Mouse (Mus musculus) left cerebral cortex, postnatal 36 days (tissue): ENCODE measurements around the gene Fam114a1. TPM values are rescaled to one million over a fixed set of nuclear protein-coding genes. Genes with fewer than 3 reads are reported as not detected.

ENCODE experiments used
- DNase-seq, 2 experiments: peaks; one replicate each; pipeline ENCODE4 v3.0.0; 2021 to 2022; ENCODE audit warnings: low spot score in 2 of 2, mixed read lengths in 1 of 2
- intact Hi-C: fragments of 180-260 bp; cut with DNase I; formaldehyde crosslinking; loops from one replicate; pipeline ENCODE4 v1.15.1; 2025
- total RNA-seq, 2 experiments: library from RNA; stranded (reverse); gene quantifications; 2 replicates each; pipeline ENCODE4 v1.2.3; 2021

Fam114a1 gene
- total RNA-seq, 2 experiments from 2014 or later: 5.1 to 7.0 TPM

GRCm38 (mm10) chr5:65046442-65047284 lies 76.8 kb downstream of the Fam114a1 start:
- no peak for DNase-seq
- intact Hi-C loops: no loop called here

- intact Hi-C loops: no loop called here
- no peak for DNase-seq
Observed at GRCm38 (mm10) chr5:65047285-65047855, 77.5 kb downstream of the Fam114a1 start.

DNA sequence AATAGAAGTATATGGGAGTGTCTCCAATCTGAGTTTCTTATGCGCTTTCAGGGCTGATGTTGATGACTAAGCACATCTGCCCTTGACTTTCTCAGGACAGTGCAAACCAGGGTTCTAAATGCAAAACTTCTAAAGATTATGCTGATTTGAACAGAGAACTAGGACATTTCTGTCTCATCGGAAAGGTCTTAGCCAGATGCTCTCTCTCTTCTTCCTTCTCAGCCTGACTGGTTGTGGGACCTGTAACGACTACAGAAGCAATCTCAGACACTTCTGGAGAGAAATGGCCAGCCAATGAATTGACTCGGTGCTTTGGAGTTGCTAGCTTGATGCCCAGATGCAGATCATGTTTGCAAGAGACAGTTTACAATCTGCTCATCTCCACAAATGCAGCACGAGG lies 80.0 kb downstream of the Fam114a1 start:
- intact Hi-C loops: no loop called here
- no peak for DNase-seq

- no peak for DNase-seq
- intact Hi-C loops: no loop called here
Observed at GRCm38 (mm10) chr5:65051513-65051912, 81.6 kb downstream of the Fam114a1 start.

GRCm38 (mm10) chr5:65057596-65057995 lies 87.7 kb downstream of the Fam114a1 start:
- no peak for DNase-seq
- intact Hi-C loops: no loop called here

DNA sequence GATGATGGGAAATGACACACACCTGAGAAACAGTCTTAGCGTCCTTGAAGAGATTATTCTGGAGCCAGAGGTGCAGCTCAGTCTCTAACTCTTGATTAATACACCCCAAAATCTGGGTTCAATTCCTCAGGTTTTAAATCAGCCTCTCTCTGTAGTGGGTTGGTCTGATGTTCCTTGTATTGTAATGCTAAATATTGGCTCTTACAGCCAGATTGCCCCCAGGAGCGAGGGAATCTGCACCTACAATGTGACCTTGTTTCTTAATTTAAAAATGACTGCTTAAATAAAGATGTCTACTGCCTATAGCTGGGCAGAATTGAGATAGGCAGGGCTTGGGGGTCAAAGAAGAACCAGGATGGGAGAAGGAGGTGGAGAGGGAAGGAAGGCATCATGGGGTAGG lies 89.9 kb downstream of the Fam114a1 start:
- intact Hi-C loops: no loop called here

GRCm38 (mm10) chr5:65062236-65062635 lies 92.4 kb downstream of the Fam114a1 start:
- no peak for DNase-seq
- intact Hi-C loops: no loop called here

More for the DNA sequence above, 89.9 kb downstream of the Fam114a1 start:
- DNase-seq: no peak

- intact Hi-C loops: no loop called here
- no peak for DNase-seq
Observed at GRCm38 (mm10) chr5:65063266-65063665, 93.4 kb downstream of the Fam114a1 start.

DNA sequence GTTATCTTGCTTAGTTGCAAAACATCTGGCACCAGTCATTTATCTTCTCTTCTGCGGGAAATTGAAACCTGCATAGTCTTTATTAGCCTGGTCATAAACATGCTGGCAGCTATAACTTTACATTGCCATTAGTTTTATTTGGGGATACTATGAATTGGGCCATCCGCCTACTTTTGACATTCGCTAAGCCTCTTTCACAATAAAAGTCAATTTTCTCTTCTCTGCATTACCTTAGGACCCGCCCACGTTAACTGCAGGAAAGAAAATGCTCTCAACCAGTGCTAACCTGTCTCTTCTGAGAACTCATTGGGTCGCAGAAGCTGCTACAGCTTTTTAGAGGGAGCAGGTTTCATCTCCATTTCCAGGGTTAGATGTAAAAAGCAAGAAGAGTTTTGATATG lies 98.3 kb downstream of the Fam114a1 start:
- DNase-seq: no peak
- intact Hi-C loops: no loop called here

- DNase-seq: no peak
- intact Hi-C loops: no loop called here
Observed at GRCm38 (mm10) chr5:65069872-65070271, 100.0 kb downstream of the Fam114a1 start.

DNA sequence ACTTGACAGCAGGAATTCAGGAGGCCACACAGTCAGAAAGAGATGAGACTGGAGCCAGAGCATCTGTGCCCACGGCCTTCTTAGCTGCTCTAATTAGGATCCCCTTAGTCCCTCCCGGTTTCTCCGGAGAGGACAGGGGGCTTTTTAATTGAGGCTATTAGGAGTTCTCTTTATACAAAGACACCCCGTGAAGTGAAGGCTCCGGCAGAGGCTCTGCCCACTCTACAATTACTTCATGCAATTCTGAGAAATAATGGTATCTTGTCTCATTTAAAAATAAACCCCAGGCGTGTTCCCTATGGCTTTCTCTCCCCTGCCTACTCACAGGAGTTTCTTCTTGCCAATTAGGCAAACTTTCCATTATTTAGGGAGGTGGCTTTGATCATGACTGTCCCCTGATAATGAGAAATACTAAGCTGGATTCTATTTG lies 101.8 kb downstream of the Fam114a1 start:
- intact Hi-C loops: no loop called here
- no peak for DNase-seq

DNA sequence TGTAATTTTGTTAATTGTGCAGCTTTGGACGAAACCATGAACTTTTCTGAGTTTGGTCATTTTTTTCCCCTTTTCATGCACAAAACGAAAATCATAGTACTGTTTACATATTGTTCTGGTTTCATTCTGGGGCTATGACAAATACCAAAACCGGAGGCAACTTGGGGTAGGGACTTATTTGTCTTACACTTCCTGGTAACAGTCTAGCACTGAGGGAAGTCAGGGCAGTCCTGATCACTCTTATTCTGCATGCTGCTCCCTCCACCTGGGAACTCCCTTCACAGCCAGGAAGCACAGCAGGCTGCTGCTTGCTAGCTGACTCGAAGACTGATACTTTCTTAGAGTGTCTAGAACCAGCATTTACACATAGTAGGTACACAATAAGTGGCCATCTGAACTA lies 103.4 kb downstream of the Fam114a1 start:
- intact Hi-C loops: no loop called here
- DNase-seq: no peak

- DNase-seq: no peak
- intact Hi-C loops: loop anchor here (5.0 kb wide), 1 partner anchor 63 kb away; no protein-coding TSS in a partner anchor
Observed at GRCm38 (mm10) chr5:65074693-65075092, 104.8 kb downstream of the Fam114a1 start.

DNA sequence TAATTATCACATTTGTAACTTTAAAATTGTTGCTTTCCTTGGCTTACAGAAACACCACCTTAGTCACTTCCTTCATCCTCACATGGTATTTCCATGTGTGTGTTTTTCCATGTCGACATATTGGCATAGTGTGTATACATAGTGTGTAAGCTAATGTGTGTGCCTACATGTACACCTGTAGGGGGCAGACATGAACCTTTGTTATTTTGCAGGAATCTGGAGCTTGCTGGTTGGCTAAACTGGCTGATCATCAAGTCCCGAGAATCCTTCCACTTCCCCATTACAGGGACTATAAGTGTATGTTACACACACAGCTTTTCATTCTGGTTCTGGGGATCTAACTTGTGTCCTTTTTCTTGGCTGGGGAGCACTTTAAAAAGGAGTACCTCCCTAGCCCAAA lies 106.2 kb downstream of the Fam114a1 start:
- intact Hi-C loops: loop anchor here (5.0 kb wide), 1 partner anchor 61 kb away; no protein-coding TSS in a partner anchor
- DNase-seq: no peak

- no peak for DNase-seq
- intact Hi-C loops: loop anchor here (5.0 kb wide), 1 partner anchor 61 kb away; no protein-coding TSS in a partner anchor
Observed at GRCm38 (mm10) chr5:65076748-65077147, 106.9 kb downstream of the Fam114a1 start.

GRCm38 (mm10) chr5:65078081-65078480 lies 108.2 kb downstream of the Fam114a1 start:
- DNase-seq: no peak
- intact Hi-C loops: loop anchor here (5.0 kb wide), 1 partner anchor 59 kb away; no protein-coding TSS in a partner anchor

- peak; percentile 12 to 32 for DNase-seq
- intact Hi-C loops: loop anchor here (5.0 kb wide), 1 partner anchor 57 kb away; no protein-coding TSS in a partner anchor
Observed at GRCm38 (mm10) chr5:65079881-65080280, 110.0 kb downstream of the Fam114a1 start.

GRCm38 (mm10) chr5:65081836-65082235 lies 112.0 kb downstream of the Fam114a1 start:
- intact Hi-C loops: no loop called here
- DNase-seq: no peak

DNA sequence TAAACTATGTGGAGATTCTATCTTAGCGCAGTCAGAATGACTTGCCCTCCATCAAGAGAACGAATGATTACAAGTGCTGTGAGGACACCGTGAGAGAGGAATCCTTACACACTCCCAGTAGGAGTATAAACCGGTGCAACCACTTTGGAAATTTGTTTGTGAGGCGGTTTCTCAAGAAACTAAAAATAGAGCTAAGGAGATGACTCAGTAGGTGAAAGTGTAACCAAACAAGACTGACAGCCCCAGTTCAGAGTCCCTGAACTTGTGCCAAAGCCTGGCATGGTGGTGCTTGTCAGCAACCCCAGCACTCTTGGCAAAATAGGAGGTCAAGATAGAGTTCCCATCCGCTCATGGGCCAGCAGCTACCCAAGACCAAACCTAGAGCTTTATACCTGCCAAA lies 116.7 kb downstream of the Fam114a1 start:
- no peak for DNase-seq
- intact Hi-C loops: no loop called here

DNA sequence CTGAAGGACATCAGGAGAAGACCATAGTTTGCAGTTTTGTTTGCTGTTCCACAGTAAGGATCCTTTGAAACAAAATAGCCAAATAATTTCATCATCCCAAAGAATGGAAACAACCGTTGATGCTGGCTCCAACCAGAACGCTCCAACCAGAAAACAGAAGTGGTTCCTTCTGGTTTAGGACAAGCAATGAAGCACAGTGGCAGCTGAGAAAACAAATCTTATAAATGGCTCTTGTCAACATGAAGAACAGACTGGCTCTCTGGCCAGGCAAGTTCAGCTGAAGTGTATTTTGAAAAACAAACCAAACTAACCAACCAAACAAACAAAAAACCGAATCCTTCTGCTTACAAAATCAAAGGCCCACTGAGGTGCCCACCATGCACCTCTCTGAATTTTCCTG lies 119.8 kb downstream of the Fam114a1 start:
- intact Hi-C loops: no loop called here
- no peak for DNase-seq
